Mouse (Mus musculus): ENCODE measurements around the gene Tbc1d17. TPM values are rescaled to one million over a fixed set of nuclear protein-coding genes. Genes with fewer than 3 reads are reported as not detected.
A peak's percentile ranks its signal among the peaks of the same experiment; 100 is the strongest.

Tbc1d17 gene
- total and polyA plus RNA-seq, 3 experiments: 51.0 to 223 (median 72.6) TPM

DNA sequence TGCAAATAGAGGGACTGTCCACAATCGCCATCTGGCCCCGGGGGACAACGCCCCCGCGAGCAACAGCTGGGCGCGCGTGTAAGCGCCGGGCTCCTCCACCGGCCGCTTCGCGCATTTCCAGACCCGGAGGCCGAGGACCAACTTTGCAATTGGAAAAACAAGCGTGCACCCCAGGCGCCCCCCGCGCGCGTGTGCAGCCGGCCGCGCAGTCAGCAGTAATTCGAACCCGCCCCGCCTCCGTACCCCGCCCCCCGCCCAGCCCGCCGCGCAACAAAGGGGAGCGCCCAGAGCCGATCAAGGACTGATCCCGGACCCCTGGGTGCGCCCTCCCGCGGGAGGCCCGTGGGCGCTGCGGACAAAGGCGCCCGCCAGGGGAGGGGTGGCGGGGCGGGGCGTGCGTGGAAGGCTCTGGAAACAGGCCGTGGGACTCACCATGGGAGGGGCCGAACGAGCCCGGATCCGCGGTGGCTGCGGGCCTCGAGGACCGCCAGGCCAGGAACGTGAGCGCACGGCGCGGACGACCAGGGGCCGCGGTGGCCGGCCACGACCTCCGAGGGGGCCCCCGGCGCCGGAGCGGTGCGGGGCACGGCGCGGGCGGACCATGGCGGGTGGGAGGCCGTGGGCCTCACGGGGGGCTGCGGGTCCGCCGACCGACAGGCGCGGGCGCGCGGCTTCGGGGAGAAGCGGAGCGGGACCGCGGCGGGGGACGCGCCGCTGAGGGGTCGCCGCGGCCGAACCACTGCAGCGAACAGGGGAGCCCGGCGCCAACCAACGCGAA lies 20.2 kb upstream of the Tbc1d17 start:
- DNase-seq: peak; percentile 91

DNA sequence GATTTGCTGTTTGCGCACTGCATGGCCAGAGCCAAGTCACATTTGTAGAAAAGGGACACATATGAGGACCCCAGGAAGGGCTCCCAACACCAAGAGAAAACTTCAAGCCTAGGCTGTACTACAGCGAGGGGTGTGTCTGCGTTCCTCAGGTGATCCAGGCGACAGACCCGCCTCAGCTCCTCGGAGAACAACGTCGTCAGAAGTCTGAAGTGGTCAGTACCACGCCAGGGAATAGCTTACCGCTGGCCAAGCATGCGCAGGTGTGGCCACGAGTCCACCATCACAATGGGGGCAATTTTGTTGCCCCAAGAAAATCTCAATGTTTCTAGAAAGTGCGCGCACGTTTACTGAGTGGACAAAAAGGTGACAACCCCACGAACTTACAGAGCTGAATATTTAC lies 19.6 kb upstream of the Tbc1d17 start:
- DNase-seq: peak; percentile 47

DNA sequence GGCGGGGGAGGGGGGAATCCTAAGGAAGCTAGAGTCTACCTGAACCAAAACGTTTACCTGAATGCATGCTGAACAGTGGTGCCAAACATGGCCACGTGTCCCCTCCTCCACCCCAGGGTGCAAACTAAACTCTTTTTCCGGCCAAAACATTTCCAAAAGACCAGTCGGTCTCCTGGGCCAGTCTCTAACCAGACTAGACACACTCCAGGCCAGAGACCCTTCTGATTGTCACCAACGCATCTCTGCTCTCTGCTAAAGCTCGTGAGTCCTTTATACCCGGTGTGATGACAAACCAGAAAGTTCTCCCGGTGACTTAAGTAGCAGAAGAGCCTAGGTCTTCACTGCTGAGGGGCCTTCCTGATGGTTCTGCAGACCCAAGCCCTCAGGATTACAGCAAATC lies 18.9 kb upstream of the Tbc1d17 start:
- DNase-seq: peak; percentile 40

DNA sequence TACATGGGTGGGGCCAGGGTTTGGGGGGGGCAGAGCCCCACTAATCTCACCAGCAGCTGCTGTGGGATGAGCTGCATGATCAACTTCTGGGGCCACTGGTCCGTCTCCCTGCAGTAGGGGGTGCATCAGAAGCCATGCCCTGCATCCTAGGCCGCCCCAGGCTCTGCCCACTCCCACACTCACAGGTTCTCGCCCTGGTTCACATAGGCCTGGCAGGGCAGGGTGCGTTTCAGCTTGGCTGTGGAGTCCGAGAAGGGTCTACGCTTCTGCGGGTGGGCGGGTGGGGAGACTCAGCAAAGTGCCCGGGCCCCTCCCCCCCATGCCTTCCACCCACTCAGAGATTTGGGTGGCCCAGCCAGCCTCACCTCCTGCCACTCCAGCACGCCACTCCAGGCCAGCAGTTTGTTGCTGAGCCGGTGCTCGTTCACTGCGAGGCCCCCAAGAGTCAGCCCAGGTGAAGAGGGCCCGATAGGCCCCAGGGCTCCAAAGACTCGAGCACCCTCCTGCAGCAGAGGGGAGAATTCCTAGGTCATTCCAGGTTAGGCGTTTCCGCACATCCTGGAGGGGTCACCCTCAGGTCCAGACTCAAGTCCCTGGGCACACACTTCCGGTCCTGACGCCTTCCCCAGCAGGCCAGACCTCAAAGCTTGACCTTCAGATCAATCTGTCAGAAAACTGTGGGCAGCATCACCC lies 18.3 kb upstream of the Tbc1d17 start:
- DNase-seq: peak; percentile 64

DNA sequence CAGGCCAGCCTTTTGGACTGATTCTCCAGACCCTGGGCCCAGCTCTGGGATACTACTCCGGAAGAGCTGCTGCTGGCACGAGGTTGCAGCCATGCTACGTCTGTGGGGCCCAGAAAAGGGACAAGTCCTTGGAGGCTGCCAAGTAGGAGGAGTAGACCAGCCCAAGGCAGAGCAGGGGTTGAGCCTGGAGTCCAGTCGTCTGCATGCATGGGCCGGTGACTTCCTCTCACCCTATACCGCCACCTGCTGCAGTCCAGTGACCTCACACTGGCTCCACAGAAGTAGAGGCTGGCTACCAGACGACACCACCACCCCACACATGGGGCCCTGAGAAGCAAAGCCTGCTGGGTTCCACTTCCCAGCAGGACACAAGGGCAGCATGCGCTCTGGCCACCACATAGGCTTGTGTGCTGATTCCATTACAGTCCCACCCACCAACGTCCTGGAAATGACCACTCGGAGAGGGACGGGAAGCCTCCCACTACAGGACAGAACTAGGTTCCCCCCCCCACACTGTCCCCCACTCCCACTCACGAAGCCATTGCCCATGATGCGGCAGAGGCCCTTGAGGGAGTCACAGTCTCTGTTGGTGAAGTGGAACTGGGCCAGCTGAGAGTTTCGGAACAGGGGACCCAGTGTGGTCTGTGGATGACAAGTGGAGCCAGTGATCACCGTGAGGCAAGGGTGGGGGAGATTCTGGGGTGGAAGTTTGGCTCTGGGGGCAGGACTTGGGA lies 17.6 kb upstream of the Tbc1d17 start:
- DNase-seq: peak; percentile 92

DNA sequence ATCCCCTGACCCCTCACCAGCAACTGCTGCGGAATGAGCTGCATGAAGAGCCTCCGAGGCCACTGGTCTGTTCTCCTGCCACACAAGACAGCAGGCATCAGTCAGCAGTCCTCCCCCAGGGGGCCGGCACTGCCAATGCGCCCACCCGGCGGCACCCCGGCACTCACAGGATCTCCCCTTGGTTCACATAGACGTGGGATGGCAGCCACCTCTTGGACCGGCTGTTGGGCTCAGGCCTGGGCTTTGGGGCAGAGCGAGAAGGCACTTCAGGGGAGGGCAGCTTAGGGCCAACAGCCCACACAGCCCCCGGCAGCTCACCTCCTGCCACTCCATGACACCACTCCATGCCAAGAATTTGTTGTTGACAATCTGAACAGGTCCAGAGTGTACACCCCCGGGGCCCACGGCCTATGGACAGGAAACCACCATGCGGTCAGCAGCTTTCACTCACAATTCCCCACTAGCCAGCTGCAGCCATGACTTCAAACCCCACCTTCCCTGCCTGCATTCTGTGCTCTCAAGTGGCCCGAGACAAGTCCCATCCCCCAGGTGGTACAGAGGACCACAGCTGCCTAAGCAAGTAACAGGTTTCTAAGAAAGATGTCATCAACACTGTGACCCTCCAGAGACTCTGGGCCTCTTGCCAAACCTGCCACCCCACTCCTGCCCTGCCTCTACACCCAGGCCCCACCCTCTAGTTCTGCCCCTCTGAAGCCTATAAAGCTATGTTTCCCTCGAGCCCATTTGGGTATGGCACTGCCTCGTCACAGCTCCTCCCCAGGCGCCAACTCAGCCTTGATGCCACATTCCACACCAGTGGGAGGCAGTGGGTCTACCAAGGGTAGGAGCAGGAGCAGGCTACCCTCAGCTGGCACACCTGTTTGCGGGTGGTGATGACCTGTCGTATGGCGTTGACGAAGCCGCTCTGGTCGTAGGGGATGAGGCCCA lies 16.0 kb upstream of the Tbc1d17 start:
- DNase-seq: peak; percentile 49

DNA sequence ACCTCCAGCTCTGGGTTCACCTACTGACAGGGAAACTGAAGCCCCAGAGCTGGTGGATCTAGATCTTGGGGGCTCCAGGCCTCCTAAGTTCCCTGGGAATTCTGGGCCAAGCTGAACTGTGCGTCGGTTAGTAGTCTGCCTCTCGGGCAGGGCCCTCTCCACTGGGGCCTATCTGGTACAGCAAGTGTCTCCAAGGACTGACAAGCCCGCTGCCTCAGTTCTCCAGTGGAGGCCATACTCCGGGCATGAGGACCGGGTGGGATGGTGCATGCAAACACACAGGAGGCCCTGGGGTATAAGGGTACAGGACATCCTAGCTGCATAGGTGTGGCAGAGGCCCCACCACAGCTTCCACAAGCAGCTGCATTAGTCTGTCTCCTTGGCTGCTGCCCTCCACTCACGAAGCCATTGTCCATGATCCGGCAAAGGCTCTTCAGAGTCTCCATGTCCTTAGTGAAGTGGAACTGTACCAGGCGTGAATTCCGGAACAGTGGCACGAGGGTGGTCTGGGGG lies 15.2 kb upstream of the Tbc1d17 start:
- peak; percentile 18 for DNase-seq

DNA sequence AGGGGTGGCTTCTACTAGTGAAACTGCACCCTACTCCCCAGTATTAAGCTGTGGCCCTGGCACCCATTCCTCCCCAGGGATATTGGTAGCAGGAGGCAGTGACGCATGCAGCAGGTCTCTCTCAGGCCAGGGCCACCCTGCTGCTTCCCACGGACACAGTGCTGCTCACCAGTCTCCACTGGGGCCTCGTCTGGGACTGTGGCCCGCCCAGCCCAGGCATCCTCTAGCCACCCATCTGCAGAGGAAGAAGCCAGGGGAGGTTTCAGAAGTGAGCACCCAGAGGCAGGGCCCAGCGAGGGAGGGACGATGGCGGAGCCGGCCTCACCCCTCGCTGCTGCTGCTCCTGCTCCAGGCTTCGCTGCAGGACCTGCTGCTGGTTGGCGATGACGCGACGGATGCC lies 14.3 kb upstream of the Tbc1d17 start:
- DNase-seq: peak; percentile 42

DNA sequence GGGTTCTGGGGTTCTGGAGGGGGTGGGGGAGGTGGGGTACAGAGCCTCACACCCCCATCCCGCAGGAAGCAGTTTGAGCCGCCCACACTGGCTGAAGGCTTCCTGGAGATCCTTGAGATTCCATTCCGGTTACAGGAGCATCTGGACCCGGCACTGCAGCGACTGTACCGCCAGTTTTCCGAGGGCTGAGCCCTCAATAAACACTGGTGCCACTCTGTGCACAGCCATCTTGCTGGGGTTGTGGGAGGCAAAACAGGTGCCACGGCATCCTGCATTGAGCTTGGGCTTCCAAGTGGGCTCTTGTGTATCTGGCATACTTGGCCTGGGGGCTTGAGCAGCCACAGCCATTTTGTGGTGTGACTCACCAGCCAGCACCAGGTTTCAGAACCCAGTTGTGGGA lies 13.6 kb upstream of the Tbc1d17 start:
- peak; percentile 56 for DNase-seq

DNA sequence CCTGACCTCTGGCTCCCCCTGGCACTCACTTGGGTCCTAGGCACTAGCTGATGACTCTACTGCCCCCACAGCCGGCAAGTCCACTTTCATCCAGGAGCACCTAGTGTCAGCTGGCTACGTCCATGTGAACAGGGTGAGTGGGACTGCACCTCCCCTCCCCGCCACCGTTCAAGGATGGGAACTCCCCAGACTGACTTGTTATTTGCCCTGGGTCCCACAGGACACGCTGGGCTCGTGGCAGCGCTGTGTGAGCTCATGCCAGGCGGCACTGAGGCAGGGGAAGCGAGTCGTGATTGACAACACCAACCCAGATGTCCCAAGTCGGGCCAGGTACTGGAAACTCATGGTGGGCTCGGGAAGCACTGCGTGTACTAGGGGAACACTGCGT lies 12.5 kb upstream of the Tbc1d17 start:
- DNase-seq: peak; percentile 45

DNA sequence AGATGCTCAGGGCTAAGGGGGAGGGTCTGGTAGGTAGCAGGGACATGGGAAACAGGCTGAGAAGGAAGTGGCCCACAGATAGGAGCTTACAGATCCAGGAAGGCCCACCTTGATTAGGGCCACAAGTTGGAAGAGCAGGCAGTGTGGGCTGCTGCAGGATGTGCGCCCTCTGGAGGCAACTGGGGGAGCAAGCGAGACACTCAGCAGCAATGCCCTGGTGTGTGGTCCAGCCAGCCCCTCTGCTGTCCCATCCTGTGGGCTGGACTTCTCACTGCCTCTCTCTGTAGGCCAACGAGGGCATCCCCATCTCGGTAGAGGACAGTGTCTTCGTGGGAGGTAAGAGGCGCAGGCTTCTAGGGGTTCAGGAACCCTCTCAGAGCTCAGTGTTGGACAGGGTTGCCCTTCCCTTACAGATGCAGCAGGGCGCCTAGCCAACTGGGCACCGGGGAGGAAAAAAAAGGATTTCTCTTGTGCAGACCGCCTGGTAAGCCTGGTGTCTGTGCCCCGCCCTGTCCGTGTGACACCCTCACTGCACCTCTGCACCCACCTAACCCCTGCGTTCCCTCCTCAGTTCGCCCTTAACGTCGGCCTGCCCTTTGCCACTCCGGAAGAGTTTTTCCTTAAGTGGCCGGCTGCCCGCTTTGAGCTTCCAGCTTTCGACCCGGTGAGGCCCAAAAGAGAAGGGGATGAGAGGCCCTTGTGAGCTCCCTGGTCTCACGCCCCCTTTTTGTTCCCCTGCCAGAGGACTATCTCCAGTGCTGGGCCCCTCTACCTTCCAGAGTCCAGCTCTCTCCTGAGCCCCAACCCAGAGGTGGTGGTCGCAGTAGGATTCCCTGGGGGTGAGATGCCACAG lies 11.9 kb upstream of the Tbc1d17 start:
- peak; percentile 77 for DNase-seq

DNA sequence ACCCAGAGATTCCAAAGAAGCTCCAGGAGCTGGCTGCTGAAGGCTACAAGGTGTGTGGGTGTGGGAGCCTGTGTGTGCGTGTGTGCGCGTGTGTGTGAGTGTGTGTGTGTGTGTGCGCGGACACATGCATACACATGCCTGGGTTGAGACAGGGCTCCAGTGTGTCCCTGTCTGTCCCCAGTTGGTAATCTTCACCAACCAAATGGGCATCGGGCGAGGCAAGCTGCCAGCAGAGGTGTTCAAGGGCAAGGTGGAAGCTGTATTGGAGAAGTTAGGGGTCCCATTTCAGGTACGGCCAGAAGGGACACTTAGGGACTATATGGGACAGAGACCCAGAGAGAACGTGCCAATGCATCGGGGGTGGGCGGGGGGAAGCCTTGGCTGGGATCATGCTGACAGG lies 11.0 kb upstream of the Tbc1d17 start:
- DNase-seq: no peak

DNA sequence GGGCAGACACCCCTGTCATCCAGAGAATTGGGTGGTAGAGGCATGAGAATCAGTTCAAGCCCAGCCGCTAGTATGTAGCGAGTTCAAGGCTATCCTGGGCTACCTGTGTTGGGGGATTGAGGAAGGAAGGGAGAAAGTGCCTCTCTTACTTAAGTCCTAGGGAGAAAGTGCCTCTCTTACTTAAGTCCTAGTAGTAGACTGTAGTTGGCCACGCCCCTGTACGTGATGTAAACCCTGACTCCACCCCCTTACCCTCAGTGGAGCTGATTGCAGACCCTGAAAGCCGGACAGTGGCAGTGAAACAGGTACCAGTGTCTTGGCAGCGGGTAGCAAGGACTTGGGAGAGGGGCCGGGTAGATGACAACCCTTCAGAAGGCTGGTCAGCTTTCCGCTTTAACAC lies 9.0 kb upstream of the Tbc1d17 start:
- peak; percentile 55 for DNase-seq

DNA sequence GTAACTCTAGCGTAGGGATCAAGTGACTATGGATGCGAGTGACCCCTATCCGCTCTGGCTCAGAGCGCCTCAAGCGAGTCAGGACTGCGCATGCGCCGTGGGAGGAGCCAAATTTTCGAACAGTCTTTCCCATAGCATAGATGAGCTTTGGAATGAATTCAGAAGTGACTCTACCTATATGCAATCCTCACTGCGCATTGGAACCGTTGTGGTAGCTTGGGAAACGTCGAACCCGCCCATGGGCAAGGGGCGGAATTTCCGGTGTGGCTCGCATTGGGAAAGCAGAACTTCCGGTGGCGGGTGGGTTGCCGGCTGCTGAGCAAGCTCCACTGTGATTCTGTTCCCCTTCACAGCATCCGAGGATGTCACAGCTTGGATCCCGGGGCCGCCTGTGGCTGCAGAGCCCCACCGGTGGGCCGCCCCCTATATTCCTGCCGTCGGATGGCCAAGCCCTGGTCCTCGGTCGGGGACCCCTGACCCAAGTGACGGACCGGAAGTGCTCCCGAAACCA lies 8.2 kb upstream of the Tbc1d17 start, which contains the start of gene Pnkp:
TSS of gene Pnkp (plus strand) at position 98 of the 511 bp plus-strand sequence.
- peak; percentile 91 for DNase-seq

DNA sequence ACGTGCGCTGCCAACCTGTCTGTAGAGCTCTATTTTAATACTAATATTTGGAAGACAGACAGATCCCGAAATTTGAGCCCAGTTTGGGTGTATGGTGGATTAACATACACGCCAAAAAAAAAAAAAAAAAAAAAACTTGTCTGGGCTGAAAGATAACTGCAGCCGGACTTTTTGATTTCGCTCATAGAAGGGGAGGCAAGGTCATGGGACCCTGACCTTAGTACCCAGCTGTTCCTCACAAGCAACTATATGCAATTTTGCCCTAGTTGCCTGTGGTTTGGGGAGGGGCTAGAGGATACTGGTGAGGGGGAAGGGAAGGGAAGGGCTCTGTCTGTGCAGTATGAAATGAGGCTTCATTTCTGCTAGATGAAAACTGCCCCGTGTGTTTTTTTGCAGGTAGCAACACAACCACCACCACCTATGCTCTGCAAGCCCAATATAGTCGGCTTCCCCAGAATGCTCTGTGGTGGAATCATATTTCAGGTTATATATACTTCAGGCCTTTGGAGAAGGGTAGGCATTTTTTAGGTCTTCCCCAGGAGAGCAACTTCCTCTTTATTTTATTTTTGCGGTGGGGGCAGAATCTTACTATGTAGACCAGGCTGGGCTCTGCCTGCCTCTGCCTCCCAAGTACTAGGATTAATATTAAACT lies 7.5 kb upstream of the Tbc1d17 start:
- DNase-seq: no peak

DNA sequence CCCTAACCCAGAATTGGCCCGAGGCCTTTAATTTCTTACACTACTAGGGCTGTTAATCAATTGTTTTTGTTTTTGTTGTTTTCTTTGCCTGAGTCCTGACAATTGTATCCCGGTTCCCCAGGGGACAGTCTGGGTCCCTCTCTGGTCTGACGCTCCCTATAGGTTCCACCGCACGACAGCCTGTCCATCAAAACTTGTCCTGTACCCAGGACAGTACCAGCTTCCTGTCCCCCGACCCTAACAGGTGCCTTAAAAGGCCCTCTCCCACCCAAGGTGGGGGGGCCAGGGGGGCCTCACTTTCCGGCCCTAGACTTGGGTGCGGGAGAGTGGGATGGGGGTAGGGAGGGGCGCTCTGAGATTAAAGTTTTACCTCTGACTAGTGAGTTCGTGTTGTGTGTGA lies 6.2 kb upstream of the Tbc1d17 start:
- no peak for DNase-seq

DNA sequence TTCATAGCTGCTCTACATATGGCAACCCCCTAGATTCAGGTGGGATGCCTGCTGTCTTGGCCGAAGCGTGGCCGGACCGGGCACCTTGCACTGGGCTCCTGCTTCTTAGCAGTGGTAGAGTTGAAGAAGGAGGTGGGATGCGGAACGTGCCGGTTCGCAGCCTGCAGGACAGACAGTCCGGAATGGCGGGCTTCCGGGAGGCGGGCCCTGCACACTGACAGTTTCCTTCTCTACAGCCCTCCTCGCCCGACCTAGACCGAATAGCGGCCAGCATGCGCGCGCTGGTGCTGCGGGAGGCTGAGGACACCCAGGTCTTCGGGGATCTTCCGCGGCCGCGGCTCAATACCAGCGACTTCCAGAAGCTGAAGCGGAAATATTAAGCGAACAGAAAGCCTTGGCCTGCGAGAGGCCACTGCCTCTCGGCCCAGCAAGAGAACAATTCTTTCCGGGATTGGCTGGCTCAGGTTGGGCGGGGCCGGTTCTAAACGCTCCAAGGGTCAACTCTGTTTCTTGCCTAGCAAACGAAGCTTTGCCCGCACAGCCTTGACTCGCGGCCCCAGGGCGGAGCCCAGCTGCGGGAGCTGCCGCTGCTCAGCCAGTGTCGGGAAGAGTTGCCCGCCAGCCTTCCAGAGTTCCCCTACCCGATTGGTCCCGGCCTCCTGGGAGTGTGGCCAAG lies 5.6 kb upstream of the Tbc1d17 start:
- DNase-seq: peak; percentile 97

DNA sequence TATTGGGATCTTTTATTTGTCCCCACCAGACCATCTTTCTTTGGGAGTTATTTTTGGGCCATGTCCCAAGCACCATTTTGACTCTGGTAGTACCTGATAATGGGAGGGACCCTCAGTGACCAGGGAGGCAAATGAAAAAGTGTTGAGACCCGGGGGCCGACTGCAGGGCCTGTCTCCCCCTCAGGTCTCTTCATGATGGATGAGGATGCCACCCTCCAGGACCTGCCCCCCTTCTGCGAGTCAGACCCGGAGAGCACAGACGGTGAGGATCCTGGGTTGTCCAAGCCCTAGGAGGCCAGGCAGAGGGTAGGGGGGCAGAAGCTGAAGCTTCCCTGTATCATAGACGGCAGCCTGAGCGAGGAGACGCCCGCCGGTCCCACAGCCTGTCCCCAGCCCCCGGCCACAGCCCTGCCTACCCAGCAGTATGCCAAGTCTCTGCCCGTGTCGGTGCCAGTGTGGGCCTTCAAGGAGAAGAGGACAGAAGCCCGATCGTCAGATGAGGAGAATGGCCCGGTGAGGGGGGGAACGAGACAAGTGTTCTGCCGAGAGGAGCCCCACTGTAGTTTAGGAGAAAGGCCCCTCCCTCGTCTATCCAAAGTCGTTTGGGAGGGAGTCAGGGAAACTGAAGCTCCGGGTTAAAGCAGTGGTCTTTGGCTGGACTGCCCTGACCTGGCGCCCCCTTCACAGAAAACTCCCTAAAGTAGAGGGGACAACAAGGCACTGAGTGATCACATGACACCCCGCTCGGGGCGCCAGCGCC lies 4.9 kb upstream of the Tbc1d17 start:
- peak; percentile 65 for DNase-seq
